Mouse (Mus musculus) stomach, postnatal 0 days (tissue): ENCODE measurements at regions not wholly inside any gene's neighbourhood (a gene's known extent, or its start where the extent isn't known, plus 50 kb on each side); places are given as distances from the start of the nearest gene placed in this dataset.

Source experiments
- CTCF ChIP-seq: IDR thresholded peaks from 2 replicates; pipeline ENCODE4 v1.5.1; 2016; ENCODE audit warnings: antibody characterized with exemption, low read depth, mild to moderate bottlenecking, moderate library complexity
- EP300 ChIP-seq: optimal IDR thresholded peaks from 2 replicates; pipeline ENCODE3; 2016; ENCODE audit warnings: antibody characterized with exemption

GRCm38 (mm10) chr13:53051386-53051785 lies 70.5 kb upstream of the Nfil3 start:
- TF ChIP-seq CTCF, result no peak
- no peak for TF ChIP-seq EP300
